Mouse (Mus musculus) heart, embryonic 14.5 days (tissue): ENCODE data around the gene Gm17455. TPM values are rescaled to one million over a fixed set of nuclear protein-coding genes. Genes with fewer than 3 reads are reported as not detected.

Source experiments
- ATAC-seq: fragments of 200-750 bp; cut with Nextera tagmentation; 2 replicates; pipeline ENCODE4 v1.8.0; 2017; ENCODE audit warnings: low read depth, moderate TSS enrichment; ENCODE audit not compliant: insufficient number of reproducible peaks, insufficient read depth, low FRiP score
- H3K27ac ChIP-seq, 2 experiments: fragments of 200-500 bp in 1 of 2; fragments of 300-500 bp in 1 of 2; sonication (generic) in 1 of 2; replicated peaks in 1 of 2; 2 replicates each; pipeline ENCODE4 v1.5.1; 2012 to 2014; ENCODE audit warnings: low read depth in 2 of 2, low read length in 2 of 2, control low read depth in 1 of 2, mild to moderate bottlenecking in 1 of 2, mixed read lengths in 1 of 2; ENCODE audit not compliant: control insufficient read depth in 1 of 2, insufficient read depth in 1 of 2
- H3K27me3 ChIP-seq: fragments of 300-500 bp; sonication (generic); 2 replicates; pipeline ENCODE4 v1.6.1; 2014; ENCODE audit warnings: mild to moderate bottlenecking, low read length, control low read depth; ENCODE audit not compliant: control insufficient read depth, insufficient read depth
- H3K36me3 ChIP-seq: fragments of 300-500 bp; sonication (generic); 2 replicates; pipeline ENCODE4 v1.6.1; 2014; ENCODE audit warnings: mild to moderate bottlenecking, control low read depth, low read length, mixed read lengths; ENCODE audit not compliant: control insufficient read depth, insufficient read depth
- H3K4me1 ChIP-seq, 2 experiments: fragments of 200-500 bp in 1 of 2; fragments of 300-500 bp in 1 of 2; sonication (generic) in 1 of 2; 2 replicates each; pipeline ENCODE4 v1.6.1; 2012 to 2014; ENCODE audit warnings: low read length in 2 of 2, control low read depth in 1 of 2, mixed read lengths in 1 of 2; ENCODE audit not compliant: control insufficient read depth in 2 of 2, insufficient read depth in 2 of 2
- H3K4me2 ChIP-seq: fragments of 300-500 bp; sonication (generic); 2 replicates; pipeline ENCODE4 v1.6.1; 2014; ENCODE audit warnings: mild to moderate bottlenecking, low read length
- H3K4me3 ChIP-seq, 2 experiments: fragments of 200-500 bp in 1 of 2; fragments of 300-500 bp in 1 of 2; sonication (generic) in 1 of 2; 2 replicates each; pipeline ENCODE4 v1.5.1; 2012 to 2014; ENCODE audit warnings: low read length in 2 of 2, mild to moderate bottlenecking in 2 of 2, control low read depth in 1 of 2, low read depth in 1 of 2, moderate library complexity in 1 of 2; ENCODE audit not compliant: control insufficient read depth in 1 of 2, insufficient read depth in 1 of 2
- H3K9ac ChIP-seq: fragments of 300-500 bp; sonication (generic); 2 replicates; pipeline ENCODE4 v1.6.1; 2014; ENCODE audit warnings: mild to moderate bottlenecking, low read length
- H3K9me3 ChIP-seq: fragments of 300-500 bp; sonication (generic); 2 replicates; pipeline ENCODE4 v1.6.1; 2016; ENCODE audit warnings: low read length, control low read depth; ENCODE audit not compliant: control insufficient read depth
- WGBS: fragments of 180-500 bp; shearing (Covaris S2); extraction: QIAGEN DNeasy Blood & Tissue Kit; methylation state at CpG from one replicate; pipeline ENCODE4 v1.1.7; 2014; 5-methylcytosine and 5-hydroxymethylcytosine counted together
- polyA plus RNA-seq: library from polyadenylated mRNA; unstranded; fragments of >200 nt; fragmentation: Nextera tagmentation; extraction: Ambion mirVana; gene quantifications from 2 replicates; pipeline ENCODE4 v1.2.1, GENCODE M21; 2014

The Gm17455 gene
- not detected in 2 replicates for polyA plus RNA-seq

GRCm38 (mm10) chr10:60399449-60399848, at the start of gene Gm17455:
Gene Gm17455, plus strand, starts transcription at chr10:60399726.
- 46% methylated on average over 7 of the region's 7 CpGs for WGBS
- ATAC-seq, result no peak
- no peak within 1 kb of the TSS for H3K9ac ChIP-seq

GRCm38 (mm10) chr10:60350077-60350804, 49.3 kb upstream of the Gm17455 start:
- Histone ChIP-seq H3K9me3 (no peaks in the 10 kb centered on the region), H3K4me1 (peaks cover 20 to 24% of the 10 kb centered on the region in 2 experiments), H3K27me3 (peaks cover 7% of the 10 kb centered on the region; the same call in 1 of the 2 replicates), H3K4me3 (peak overlapping the region in 1 of 2 experiments; percentile 29; a peak in 2 of 4 replicates), H3K27ac (peak overlapping the region; percentile 4 to 77; a peak in 1 of 4 replicates), H3K9ac (peak overlapping the region; percentile 32; the same call in 1 of the 2 replicates), H3K4me2 (peak overlapping the region; percentile 55), H3K36me3 (no peaks in the 10 kb centered on the region)
- no peak for ATAC-seq
- WGBS, result 21% methylated on average over 5 of the region's 5 CpGs

More at GRCm38 (mm10) chr10:60399449-60399848, at the start of gene Gm17455:
- Histone ChIP-seq H3K4me1 (peaks cover 4 to 6% of the 10 kb centered on the region in 2 experiments), H3K9me3 (no peaks in the 10 kb centered on the region), H3K27ac (no peak within 1 kb of the TSS), H3K36me3 (no peaks in the 10 kb centered on the region), H3K4me2 (no peak within 1 kb of the TSS), H3K27me3 (no peaks in the 10 kb centered on the region; the same call in 1 of the 2 replicates), H3K4me3 (no peak within 1 kb of the TSS)

- H3K27ac ChIP-seq, result peak overlapping the region; percentile 76 to 77; a peak in 3 of 4 replicates
- H3K27me3 ChIP-seq, result peaks cover 7% of the 10 kb centered on the region; the same call in 1 of the 2 replicates
- ATAC-seq, result 0 out of 2 replicates have a peak, but pooled peaks have one; percentile 15
- WGBS, result 36% methylated on average over 3 of the region's 3 CpGs
- H3K4me3 ChIP-seq, result peak overlapping the region in 1 of 2 experiments; percentile 29; a peak in 2 of 4 replicates
- H3K36me3 ChIP-seq, result no peaks in the 10 kb centered on the region
- peak overlapping the region; percentile 55 for H3K4me2 ChIP-seq
- H3K4me1 ChIP-seq, result peaks cover 20 to 24% of the 10 kb centered on the region in 2 experiments
- H3K9me3 ChIP-seq, result no peaks in the 10 kb centered on the region
- H3K9ac ChIP-seq, result peak overlapping the region; percentile 32; the same call in 1 of the 2 replicates
Observed at GRCm38 (mm10) chr10:60350805-60351167, 48.7 kb upstream of the Gm17455 start.

- peak overlapping the region; percentile 76 to 77 for H3K27ac ChIP-seq
- WGBS, result 27% methylated on average over 3 of the region's 3 CpGs
- peaks cover 17 to 20% of the 10 kb centered on the region in 2 experiments for H3K4me1 ChIP-seq
- no peaks in the 10 kb centered on the region for H3K9me3 ChIP-seq
- H3K27me3 ChIP-seq, result peaks cover 7% of the 10 kb centered on the region; the same call in 1 of the 2 replicates
- H3K4me3 ChIP-seq, result no peak overlapping the region
- ATAC-seq, result no peak
- peak overlapping the region; percentile 55 for H3K4me2 ChIP-seq
- peak overlapping the region; percentile 32; the same call in 1 of the 2 replicates for H3K9ac ChIP-seq
- no peaks in the 10 kb centered on the region for H3K36me3 ChIP-seq
Observed at GRCm38 (mm10) chr10:60351248-60351647, 48.3 kb upstream of the Gm17455 start.

GRCm38 (mm10) chr10:60351761-60352455, 47.6 kb upstream of the Gm17455 start:
- Histone ChIP-seq H3K4me2 (no peak overlapping the region; the same call in 1 of the 2 replicates), H3K27ac (peak overlapping the region; percentile 76 to 77), H3K9me3 (no peaks in the 10 kb centered on the region), H3K36me3 (no peaks in the 10 kb centered on the region), H3K4me3 (no peak overlapping the region), H3K27me3 (peaks cover 7% of the 10 kb centered on the region; the same call in 1 of the 2 replicates), H3K9ac (no peak overlapping the region), H3K4me1 (peaks cover 14 to 16% of the 10 kb centered on the region in 2 experiments)
- 33% methylated on average over 7 of the region's 7 CpGs for whole genome bisulfite sequencing
- ATAC-seq, result peak; percentile 47; the same call in 1 of the 2 replicates

GRCm38 (mm10) chr10:60353241-60354002, 46.1 kb upstream of the Gm17455 start:
- H3K27ac ChIP-seq, result no peak overlapping the region
- no peak overlapping the region for H3K4me3 ChIP-seq
- no peaks in the 10 kb centered on the region for H3K27me3 ChIP-seq
- no peak overlapping the region for H3K9ac ChIP-seq
- no peak overlapping the region for H3K4me2 ChIP-seq
- no peak for ATAC-seq
- no peaks in the 10 kb centered on the region for H3K36me3 ChIP-seq
- H3K4me1 ChIP-seq, result peaks cover 10 to 16% of the 10 kb centered on the region in 2 experiments
- no peaks in the 10 kb centered on the region for H3K9me3 ChIP-seq
- 55% methylated on average over 5 of the region's 5 CpGs for WGBS

- 86% methylated on average over 4 of the region's 4 CpGs for WGBS
- Histone ChIP-seq H3K4me3 (no peak overlapping the region), H3K4me1 (peaks cover 10 to 16% of the 10 kb centered on the region in 2 experiments), H3K9me3 (no peaks in the 10 kb centered on the region), H3K4me2 (no peak overlapping the region), H3K36me3 (no peaks in the 10 kb centered on the region), H3K9ac (no peak overlapping the region), H3K27ac (no peak overlapping the region), H3K27me3 (no peaks in the 10 kb centered on the region)
- no peak for ATAC-seq
Observed at GRCm38 (mm10) chr10:60354003-60354325, 45.6 kb upstream of the Gm17455 start.
